Mouse (Mus musculus) forebrain, embryonic 13.5 days (tissue): Measurements from ENCODE around the gene Nwd1. TPM values are rescaled to one million over a fixed set of nuclear protein-coding genes. Genes with fewer than 3 reads are reported as not detected.

Source experiments
- ATAC-seq: fragments of 200-750 bp; cut with Nextera tagmentation; 2 replicates; pipeline ENCODE4 v1.8.0; 2017
- H3K27ac ChIP-seq: fragments of 300-500 bp; sonication (generic); 2 replicates; pipeline ENCODE4 v1.5.1; 2015; ENCODE audit warnings: inconsistent platforms, mild to moderate bottlenecking, moderate library complexity
- H3K27me3 ChIP-seq: fragments of 300-500 bp; sonication (generic); 2 replicates; pipeline ENCODE4 v1.6.1; 2015; ENCODE audit warnings: mild to moderate bottlenecking, inconsistent platforms
- H3K36me3 ChIP-seq: fragments of 300-500 bp; sonication (generic); 2 replicates; pipeline ENCODE4 v1.6.1; 2015; ENCODE audit warnings: mild to moderate bottlenecking, inconsistent platforms; ENCODE audit not compliant: poor library complexity, severe bottlenecking
- H3K4me1 ChIP-seq: fragments of 300-500 bp; sonication (generic); 2 replicates; pipeline ENCODE4 v1.6.1; 2015; ENCODE audit warnings: inconsistent platforms
- H3K4me2 ChIP-seq: fragments of 300-500 bp; sonication (generic); 2 replicates; pipeline ENCODE4 v1.6.1; 2015; ENCODE audit warnings: inconsistent platforms, mild to moderate bottlenecking, moderate library complexity
- H3K4me3 ChIP-seq: fragments of 300-500 bp; sonication (generic); 2 replicates; pipeline ENCODE4 v1.5.1; 2015; ENCODE audit warnings: mild to moderate bottlenecking, inconsistent platforms
- H3K9ac ChIP-seq: fragments of 300-500 bp; sonication (generic); 2 replicates; pipeline ENCODE4 v1.6.1; 2015; ENCODE audit warnings: mild to moderate bottlenecking, inconsistent platforms
- H3K9me3 ChIP-seq: fragments of 300-500 bp; sonication (generic); replicated peaks from 2 replicates; pipeline ENCODE4 v1.6.1; 2016; ENCODE audit warnings: inconsistent platforms
- WGBS: fragments of 180-500 bp; shearing (Covaris S2); methylation state at CpG from one replicate; pipeline ENCODE4 v1.1.7; 2015; 5-methylcytosine and 5-hydroxymethylcytosine counted together
- polyA plus RNA-seq: library from polyadenylated mRNA; unstranded; fragments of >200 nt; fragmentation: Nextera tagmentation; extraction: Ambion mirVana; gene quantifications from 2 replicates; pipeline ENCODE4 v1.2.1, GENCODE M21; 2015

The Nwd1 gene
- polyA plus RNA-seq, 1 experiment from 2014 or later = 0.97 TPM

GRCm38 (mm10) chr8:72722769-72723650, 76.5 kb downstream of the Nwd1 start, which contains the start of gene Sin3b:
Sin3b (plus strand) TSS chr8:72723285.
- Histone ChIP-seq H3K4me2 (peak within 1 kb of the TSS; percentile 96), H3K4me3 (peak within 1 kb of the TSS; percentile 96), H3K9me3 (no peaks in the 10 kb centered on the region), H3K36me3 (peaks cover 34% of the 10 kb centered on the region), H3K27ac (peak within 1 kb of the TSS; percentile 37; the same call in 1 of the 2 replicates), H3K27me3 (no peaks in the 10 kb centered on the region), H3K4me1 (peaks cover 14% of the 10 kb centered on the region), H3K9ac (peak within 1 kb of the TSS; percentile 96)
- 13% methylated on average over 55 of the region's 56 CpGs for WGBS
- ATAC-seq = peak; percentile 99

GRCm38 (mm10) chr8:72723651-72724001, 77.1 kb downstream of the Nwd1 start:
- peak overlapping the region; percentile 96 for H3K4me3 ChIP-seq
- ATAC-seq = peak; percentile 37
- peaks cover 40% of the 10 kb centered on the region for H3K36me3 ChIP-seq
- no peak overlapping the region for H3K27ac ChIP-seq
- H3K4me1 ChIP-seq = peaks cover 18% of the 10 kb centered on the region
- 1% methylated on average over 30 of the region's 30 CpGs for WGBS
- no peaks in the 10 kb centered on the region for H3K27me3 ChIP-seq
- H3K9ac ChIP-seq = peak overlapping the region; percentile 96
- no peaks in the 10 kb centered on the region for H3K9me3 ChIP-seq
- peak overlapping the region; percentile 96 for H3K4me2 ChIP-seq

- Histone ChIP-seq H3K27ac (no peak overlapping the region), H3K9me3 (no peaks in the 10 kb centered on the region), H3K4me2 (no peak overlapping the region), H3K9ac (no peak overlapping the region), H3K4me1 (peaks cover 21% of the 10 kb centered on the region), H3K36me3 (peaks cover 88% of the 10 kb centered on the region), H3K4me3 (no peak overlapping the region), H3K27me3 (no peaks in the 10 kb centered on the region)
- WGBS = 65% methylated on average over 1 of the region's 1 CpGs
- ATAC-seq = no peak
Measured at GRCm38 (mm10) chr8:72728636-72729035, 82.1 kb downstream of the Nwd1 start.

DNA sequence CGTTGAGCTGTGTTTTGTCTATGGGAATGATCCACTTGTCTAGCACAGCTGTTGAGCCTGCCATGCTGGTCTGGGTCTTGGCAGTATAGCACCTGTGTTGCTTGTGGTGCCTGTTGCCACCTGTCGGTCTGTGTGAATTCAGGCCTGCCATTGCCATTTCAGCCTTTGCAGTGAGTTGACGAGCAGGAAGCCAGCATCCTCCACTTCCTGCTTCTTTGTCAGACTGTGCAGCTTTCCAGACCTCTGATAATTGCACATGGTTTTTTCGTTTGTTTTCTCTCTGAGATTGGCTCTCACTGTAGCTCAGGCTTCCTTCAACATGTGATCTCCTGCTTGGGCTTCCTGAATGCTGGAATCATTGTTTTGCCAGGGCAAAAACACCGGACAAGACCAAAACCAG, 88.5 kb downstream of the Nwd1 start:
- no peak overlapping the region for H3K4me3 ChIP-seq
- WGBS = 92% methylated on average over 5 of the region's 5 CpGs
- H3K9me3 ChIP-seq = no peaks in the 10 kb centered on the region
- H3K27me3 ChIP-seq = no peaks in the 10 kb centered on the region
- no peak for ATAC-seq
- H3K36me3 ChIP-seq = peaks cover 100% of the 10 kb centered on the region
- H3K4me2 ChIP-seq = no peak overlapping the region
- no peak overlapping the region for H3K9ac ChIP-seq
- no peak overlapping the region for H3K27ac ChIP-seq
- H3K4me1 ChIP-seq = no peaks in the 10 kb centered on the region

GRCm38 (mm10) chr8:72736868-72737267, 90.4 kb downstream of the Nwd1 start:
- Histone ChIP-seq H3K4me3 (no peak overlapping the region), H3K9me3 (no peaks in the 10 kb centered on the region), H3K9ac (no peak overlapping the region), H3K36me3 (peaks cover 100% of the 10 kb centered on the region), H3K4me1 (no peaks in the 10 kb centered on the region), H3K4me2 (no peak overlapping the region), H3K27me3 (no peaks in the 10 kb centered on the region), H3K27ac (no peak overlapping the region)
- no peak for ATAC-seq

DNA sequence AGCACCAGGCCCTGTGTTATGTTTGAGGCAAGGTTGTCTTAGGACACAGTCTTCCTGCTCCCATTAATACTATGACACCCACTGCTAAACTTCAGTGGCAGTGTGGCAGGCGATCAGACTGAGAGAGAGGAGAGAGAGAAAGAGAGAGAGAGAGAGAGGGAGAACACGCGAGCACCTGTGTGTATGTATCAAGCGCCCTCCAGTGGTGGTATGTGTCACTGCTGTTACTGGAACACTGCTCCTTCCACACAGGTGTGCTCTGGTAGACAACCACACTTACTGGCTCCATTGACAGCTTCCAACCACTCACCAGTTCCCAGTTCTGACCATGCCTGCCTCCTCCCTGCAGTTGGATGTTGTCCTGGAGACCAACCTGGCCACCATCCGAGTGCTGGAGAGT, 99.5 kb downstream of the Nwd1 start:
- peaks cover 100% of the 10 kb centered on the region for H3K36me3 ChIP-seq
- peak; percentile 70 for ATAC-seq
- H3K4me1 ChIP-seq = no peaks in the 10 kb centered on the region
- no peak overlapping the region for H3K27ac ChIP-seq
- no peak overlapping the region for H3K4me3 ChIP-seq
- no peaks in the 10 kb centered on the region for H3K9me3 ChIP-seq
- no peak overlapping the region for H3K9ac ChIP-seq
- 31% methylated on average over 5 of the region's 5 CpGs for WGBS
- no peak overlapping the region for H3K4me2 ChIP-seq
- H3K27me3 ChIP-seq = no peaks in the 10 kb centered on the region

- Histone ChIP-seq H3K9me3 (no peaks in the 10 kb centered on the region), H3K27ac (no peak overlapping the region), H3K4me1 (no peaks in the 10 kb centered on the region), H3K27me3 (no peaks in the 10 kb centered on the region), H3K4me3 (no peak overlapping the region), H3K36me3 (peaks cover 98% of the 10 kb centered on the region), H3K9ac (no peak overlapping the region), H3K4me2 (no peak overlapping the region)
- no peak for ATAC-seq
- WGBS = 93% methylated on average over 26 of the region's 26 CpGs
Measured at GRCm38 (mm10) chr8:72749846-72750245, 103.3 kb downstream of the Nwd1 start.

GRCm38 (mm10) chr8:72750266-72750665, 103.8 kb downstream of the Nwd1 start:
- Histone ChIP-seq H3K4me2 (no peak overlapping the region), H3K36me3 (peaks cover 95% of the 10 kb centered on the region), H3K27ac (no peak overlapping the region), H3K9ac (no peak overlapping the region), H3K9me3 (no peaks in the 10 kb centered on the region), H3K27me3 (no peaks in the 10 kb centered on the region), H3K4me3 (no peak overlapping the region), H3K4me1 (no peaks in the 10 kb centered on the region)
- 97% methylated on average over 6 of the region's 6 CpGs for WGBS
- no peak for ATAC-seq

GRCm38 (mm10) chr8:72751126-72751525, 104.6 kb downstream of the Nwd1 start:
- Histone ChIP-seq H3K27me3 (no peaks in the 10 kb centered on the region), H3K4me1 (no peaks in the 10 kb centered on the region), H3K9me3 (no peaks in the 10 kb centered on the region), H3K4me2 (no peak overlapping the region), H3K9ac (no peak overlapping the region), H3K36me3 (peaks cover 95% of the 10 kb centered on the region), H3K4me3 (no peak overlapping the region), H3K27ac (no peak overlapping the region)
- no peak for ATAC-seq
- WGBS = 90% methylated on average over 3 of the region's 3 CpGs

DNA sequence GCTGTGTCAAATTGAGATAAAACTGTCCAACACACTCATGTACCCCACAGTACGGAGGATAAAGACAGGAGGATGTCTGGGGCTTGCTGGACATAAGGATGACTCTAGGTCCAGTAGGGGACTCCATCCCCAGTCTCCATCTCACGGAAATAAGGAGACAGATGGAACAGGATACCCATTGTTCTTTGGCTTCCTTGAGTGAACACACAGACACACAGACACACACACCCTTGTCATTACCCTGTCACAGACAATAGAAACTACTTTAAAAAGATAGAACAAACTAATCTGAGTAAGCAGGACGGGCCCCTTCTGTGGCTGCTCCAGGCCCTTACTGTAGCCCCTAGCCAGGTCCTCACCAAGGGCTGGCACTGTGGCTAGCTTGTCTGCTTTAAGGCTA, 105.8 kb downstream of the Nwd1 start:
- Histone ChIP-seq H3K27ac (no peak overlapping the region), H3K9ac (no peak overlapping the region), H3K9me3 (no peaks in the 10 kb centered on the region), H3K36me3 (peaks cover 95% of the 10 kb centered on the region), H3K4me2 (no peak overlapping the region), H3K27me3 (no peaks in the 10 kb centered on the region), H3K4me1 (no peaks in the 10 kb centered on the region), H3K4me3 (no peak overlapping the region)
- no peak for ATAC-seq
- WGBS = 87% methylated on average over 3 of the region's 3 CpGs

DNA sequence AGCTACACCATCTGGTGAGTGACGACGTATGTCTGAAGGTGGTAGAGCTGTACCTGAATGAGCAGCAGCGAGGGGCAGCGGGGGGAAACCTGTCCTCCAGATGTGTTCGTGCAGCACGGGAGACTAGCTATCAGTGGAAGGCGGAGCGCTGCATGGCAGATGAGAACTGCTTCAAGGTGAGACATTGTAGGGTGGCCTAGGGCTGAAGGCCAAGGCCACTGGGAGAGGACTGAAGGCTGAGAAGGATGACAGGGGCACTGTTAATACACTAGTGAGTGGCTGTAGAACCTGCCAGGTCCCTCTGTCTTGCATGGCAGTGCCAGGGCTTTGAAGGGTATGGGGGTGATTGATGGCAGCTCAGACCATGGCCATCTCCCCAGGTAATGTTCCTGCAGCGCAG, 106.7 kb downstream of the Nwd1 start:
- Histone ChIP-seq H3K4me2 (no peak overlapping the region), H3K4me3 (no peak overlapping the region), H3K9me3 (no peaks in the 10 kb centered on the region), H3K4me1 (no peaks in the 10 kb centered on the region), H3K36me3 (peaks cover 95% of the 10 kb centered on the region), H3K27me3 (no peaks in the 10 kb centered on the region), H3K9ac (no peak overlapping the region), H3K27ac (no peak overlapping the region)
- no peak for ATAC-seq
- WGBS = 97% methylated on average over 9 of the region's 9 CpGs

DNA sequence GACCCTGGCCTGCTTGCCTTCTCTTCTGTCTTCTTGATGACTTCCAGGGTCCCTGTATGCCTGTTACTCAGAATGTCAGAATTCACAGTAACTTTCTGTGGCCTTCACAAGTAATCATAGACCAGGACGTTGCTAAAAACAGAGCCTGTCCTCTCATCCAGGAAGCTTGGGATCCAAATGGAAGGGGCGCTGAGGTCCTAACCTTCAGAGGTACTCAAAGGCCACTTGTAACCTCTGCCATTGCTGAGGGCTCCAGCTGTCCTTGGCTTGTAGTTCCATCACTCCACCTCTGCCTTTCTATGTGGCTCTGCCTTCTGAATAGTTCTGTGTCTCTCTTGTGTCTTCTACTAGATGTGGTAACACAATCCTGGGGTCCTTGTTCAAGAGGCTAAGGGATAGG, 107.3 kb downstream of the Nwd1 start:
- Histone ChIP-seq H3K4me2 (no peak overlapping the region), H3K36me3 (peaks cover 95% of the 10 kb centered on the region), H3K27me3 (no peaks in the 10 kb centered on the region), H3K27ac (no peak overlapping the region), H3K9ac (no peak overlapping the region), H3K4me3 (no peak overlapping the region), H3K9me3 (no peaks in the 10 kb centered on the region), H3K4me1 (no peaks in the 10 kb centered on the region)
- ATAC-seq = no peak
- 98% methylated on average over 2 of the region's 2 CpGs for WGBS

GRCm38 (mm10) chr8:72756031-72756430, 109.5 kb downstream of the Nwd1 start:
- H3K4me1 ChIP-seq = no peaks in the 10 kb centered on the region
- 98% methylated on average over 2 of the region's 2 CpGs for WGBS
- ATAC-seq = no peak
- no peak overlapping the region for H3K4me3 ChIP-seq
- peaks cover 79% of the 10 kb centered on the region for H3K36me3 ChIP-seq
- no peaks in the 10 kb centered on the region for H3K9me3 ChIP-seq
- no peak overlapping the region for H3K4me2 ChIP-seq
- no peak overlapping the region for H3K27ac ChIP-seq
- H3K9ac ChIP-seq = no peak overlapping the region
- H3K27me3 ChIP-seq = no peaks in the 10 kb centered on the region
